Mouse (Mus musculus) midbrain, postnatal 0 days (tissue): ENCODE results near the gene Efcab2. TPM values are rescaled to one million over a fixed set of nuclear protein-coding genes. Genes with fewer than 3 reads are reported as not detected.

Source experiments
- ATAC-seq: fragments of 200-750 bp; cut with Nextera tagmentation; 2 replicates; pipeline ENCODE4 v1.8.0; 2017; ENCODE audit warnings: moderate number of reproducible peaks, mild to moderate bottlenecking, moderate TSS enrichment, moderate library complexity; ENCODE audit not compliant: low FRiP score
- DNase-seq: peaks from one replicate; pipeline ENCODE4 v3.0.0-alpha.2; 2015; ENCODE audit warnings: low spot score
- H3K27ac ChIP-seq: fragments of 300-500 bp; sonication (generic); 2 replicates; pipeline ENCODE4 v1.5.1; 2014; ENCODE audit warnings: low read depth, mild to moderate bottlenecking, low read length, mixed read lengths
- H3K27me3 ChIP-seq: fragments of 300-500 bp; sonication (generic); 2 replicates; pipeline ENCODE4 v1.6.1; 2014; ENCODE audit warnings: low read length, control low read depth, mixed read lengths; ENCODE audit not compliant: insufficient read depth
- H3K36me3 ChIP-seq: fragments of 300-500 bp; sonication (generic); 2 replicates; pipeline ENCODE4 v1.6.1; 2014; ENCODE audit warnings: low read length, control low read depth, mixed read lengths; ENCODE audit not compliant: insufficient read depth
- H3K4me1 ChIP-seq: fragments of 300-500 bp; sonication (generic); 2 replicates; pipeline ENCODE4 v1.6.1; 2014; ENCODE audit warnings: mild to moderate bottlenecking, control low read depth, antibody characterized with exemption, low read length, mixed read lengths; ENCODE audit not compliant: insufficient read depth
- H3K4me2 ChIP-seq: fragments of 300-500 bp; sonication (generic); 2 replicates; pipeline ENCODE4 v1.6.1; 2014; ENCODE audit warnings: low read depth, mild to moderate bottlenecking, low read length, mixed read lengths; ENCODE audit not compliant: poor library complexity, severe bottlenecking
- H3K4me3 ChIP-seq: fragments of 300-500 bp; sonication (generic); 2 replicates; pipeline ENCODE4 v1.5.1; 2014; ENCODE audit warnings: low read depth, mild to moderate bottlenecking, low read length, moderate library complexity
- H3K9ac ChIP-seq: fragments of 300-500 bp; sonication (generic); replicated peaks from 2 replicates; pipeline ENCODE4 v1.6.1; 2014; ENCODE audit warnings: mild to moderate bottlenecking, low read length, moderate library complexity, mixed read lengths; ENCODE audit not compliant: poor library complexity, severe bottlenecking
- H3K9me3 ChIP-seq: fragments of 300-500 bp; sonication (generic); 2 replicates; pipeline ENCODE4 v1.6.1; 2016; ENCODE audit warnings: low read length, control low read depth
- CTCF ChIP-seq: IDR thresholded peaks from 2 replicates; pipeline ENCODE4 v1.5.1; 2016; ENCODE audit warnings: antibody characterized with exemption, mild to moderate bottlenecking
- WGBS: fragments of 180-500 bp; shearing (Covaris S2); extraction: QIAGEN DNeasy Blood & Tissue Kit; methylation state at CpG from one replicate; pipeline ENCODE4 v1.1.7; 2014; 5-methylcytosine and 5-hydroxymethylcytosine counted together
- polyA plus RNA-seq: library from polyadenylated mRNA; unstranded; fragments of >200 nt; fragmentation: Nextera tagmentation; extraction: Ambion mirVana; gene quantifications from 2 replicates; pipeline ENCODE4 v1.2.1, GENCODE M21; 2015
- total RNA-seq: library from RNA; depleted of rRNA; stranded (reverse); fragments of >200 nt; gene quantifications from 2 replicates; pipeline ENCODE4 v1.2.3, GENCODE M21; 2014

Gene Efcab2
- total and polyA plus RNA-seq, 2 experiments from 2014 or later = 5.9 to 13.4 TPM

- Histone ChIP-seq H3K36me3 (no peaks in the 10 kb centered on the region), H3K4me3 (no peak overlapping the region), H3K27me3 (no peaks in the 10 kb centered on the region), H3K4me2 (no peak overlapping the region), H3K9ac (no peak overlapping the region), H3K27ac (no peak overlapping the region), H3K4me1 (no peaks in the 10 kb centered on the region), H3K9me3 (no peaks in the 10 kb centered on the region)
- DNase-seq (no peak), ATAC-seq (no peak)
- 80% methylated on average over 2 of the region's 2 CpGs for WGBS
- TF ChIP-seq CTCF = no peak
Observed at GRCm38 (mm10) chr1:178449933-178450332, 44.0 kb downstream of the Efcab2 start.

DNA sequence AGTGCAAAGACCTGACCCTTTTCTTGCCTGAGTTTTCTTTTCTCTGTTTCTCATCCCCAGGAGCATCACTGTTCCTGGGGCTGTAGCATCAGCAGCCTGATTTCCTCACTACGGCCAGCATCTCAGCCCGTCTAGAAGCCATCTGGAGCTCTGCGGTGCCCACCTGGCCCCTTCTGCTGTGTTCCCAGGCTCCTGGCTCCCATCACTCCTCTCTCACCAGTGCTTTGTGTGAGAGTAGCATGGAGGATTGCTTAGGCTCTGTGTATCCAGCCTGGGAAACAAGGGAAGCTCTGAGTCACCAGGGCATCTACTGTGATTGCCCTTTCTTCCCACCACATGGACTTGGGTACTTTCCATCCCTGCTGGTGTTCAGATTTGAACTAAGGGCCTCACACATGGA lies 48.2 kb downstream of the Efcab2 start:
- Histone ChIP-seq H3K4me1 (no peaks in the 10 kb centered on the region), H3K4me2 (no peak overlapping the region), H3K27me3 (no peaks in the 10 kb centered on the region), H3K27ac (no peak overlapping the region), H3K9me3 (no peaks in the 10 kb centered on the region), H3K36me3 (no peaks in the 10 kb centered on the region), H3K4me3 (no peak overlapping the region), H3K9ac (no peak overlapping the region)
- TF ChIP-seq CTCF = no peak
- 87% methylated on average over 3 of the region's 3 CpGs for WGBS
- ATAC-seq (no peak), DNase-seq (peak; percentile 56)

GRCm38 (mm10) chr1:178455120-178455519 lies 49.2 kb downstream of the Efcab2 start:
- H3K4me3 ChIP-seq = no peak overlapping the region
- H3K4me2 ChIP-seq = no peak overlapping the region
- H3K27ac ChIP-seq = no peak overlapping the region
- no peaks in the 10 kb centered on the region for H3K9me3 ChIP-seq
- TF ChIP-seq CTCF = no peak
- H3K9ac ChIP-seq = no peak overlapping the region
- H3K36me3 ChIP-seq = no peaks in the 10 kb centered on the region
- no peak for ATAC-seq
- H3K27me3 ChIP-seq = no peaks in the 10 kb centered on the region
- DNase-seq = no peak
- H3K4me1 ChIP-seq = no peaks in the 10 kb centered on the region
- 77% methylated on average over 1 of the region's 1 CpGs for WGBS

GRCm38 (mm10) chr1:178458029-178458428 lies 52.1 kb downstream of the Efcab2 start:
- Histone ChIP-seq H3K36me3 (no peaks in the 10 kb centered on the region), H3K9me3 (no peaks in the 10 kb centered on the region), H3K9ac (no peak overlapping the region), H3K4me3 (no peak overlapping the region), H3K4me1 (no peaks in the 10 kb centered on the region), H3K27ac (no peak overlapping the region), H3K27me3 (no peaks in the 10 kb centered on the region), H3K4me2 (no peak overlapping the region)
- DNase-seq (no peak), ATAC-seq (no peak)
- WGBS = 88% methylated on average over 2 of the region's 2 CpGs
- TF ChIP-seq CTCF = no peak

GRCm38 (mm10) chr1:178463712-178464111 lies 57.8 kb downstream of the Efcab2 start:
- TF ChIP-seq CTCF = peak; percentile 95
- Histone ChIP-seq H3K27me3 (no peaks in the 10 kb centered on the region), H3K4me2 (no peak overlapping the region), H3K4me1 (no peaks in the 10 kb centered on the region), H3K9me3 (no peaks in the 10 kb centered on the region), H3K9ac (no peak overlapping the region), H3K27ac (no peak overlapping the region), H3K4me3 (no peak overlapping the region), H3K36me3 (no peaks in the 10 kb centered on the region)
- peak; percentile 90 for DNase-seq
- WGBS = 0% methylated on average over 2 of the region's 2 CpGs
- ATAC-seq = peak; percentile 86

DNA sequence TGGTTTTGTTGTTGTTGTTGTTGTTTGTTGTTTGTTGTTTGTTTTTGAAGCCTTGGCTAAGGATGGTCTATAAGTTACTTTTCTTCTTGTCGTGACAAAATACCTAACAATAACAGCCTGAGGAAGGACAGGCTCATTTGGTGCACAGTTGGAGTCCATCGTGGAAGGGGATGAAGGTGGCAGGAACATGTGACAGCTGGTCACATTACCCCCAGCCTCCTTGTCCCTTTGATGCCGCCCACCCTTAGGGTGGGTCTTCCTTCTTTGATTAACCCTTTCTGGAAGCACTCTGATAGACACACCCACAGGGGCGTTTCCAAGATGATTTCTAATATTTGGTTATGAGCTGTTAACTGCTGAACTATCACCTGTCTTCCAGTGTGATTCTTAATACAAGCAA lies 58.3 kb downstream of the Efcab2 start:
- TF ChIP-seq CTCF = no peak
- WGBS = 38% methylated on average over 4 of the region's 4 CpGs

More for the DNA sequence above, 58.3 kb downstream of the Efcab2 start:
- no peak for ATAC-seq
- Histone ChIP-seq H3K27ac (no peak overlapping the region), H3K4me1 (no peaks in the 10 kb centered on the region), H3K4me3 (no peak overlapping the region), H3K9ac (no peak overlapping the region), H3K36me3 (no peaks in the 10 kb centered on the region), H3K9me3 (no peaks in the 10 kb centered on the region), H3K4me2 (no peak overlapping the region), H3K27me3 (no peaks in the 10 kb centered on the region)
- DNase-seq = no peak
